Mouse (Mus musculus): Measurements from ENCODE around the gene Mindy4. TPM values are rescaled to one million over a fixed set of nuclear protein-coding genes. Genes with fewer than 3 reads are reported as not detected.
"Not testable (repeated sequence)": the region's sequence is repeated elsewhere in the genome, so short reads cannot be mapped to it uniquely, and the experiment has no call there.

The Mindy4 gene
- polyA plus RNA-seq, 1 experiment from 2014 or later: 15.2 TPM

GRCm38 (mm10) chr6:55175892-55176291 lies 27.3 kb upstream of the Mindy4 start:
- Histone ChIP-seq H3K4me1 (replicated peaks) (peaks cover 11% of the 10 kb centered on the region), H3K27me3 (no peaks in the 10 kb centered on the region), H3K4me2 (no peak overlapping the region), H3K9ac (replicated peaks) (no peak overlapping the region), H3K9me3 (no peaks in the 10 kb centered on the region), H3K36me3 (no peaks in the 10 kb centered on the region), H3K4me3 (replicated peaks) (no peak overlapping the region), H3K27ac (no peak overlapping the region)
- WGBS: 48% methylated on average over 5 of the region's 5 CpGs
- ATAC-seq (ENCODE audit: insufficient number of reproducible peaks, insufficient read depth, low FRiP score, low TSS enrichment, low read depth): no peak

- ATAC-seq (ENCODE audit: insufficient number of reproducible peaks, insufficient read depth, low FRiP score, low TSS enrichment, low read depth): no peak
- Histone ChIP-seq H3K4me2 (no peak overlapping the region), H3K9me3 (no peaks in the 10 kb centered on the region), H3K4me3 (replicated peaks) (no peak overlapping the region), H3K27me3 (no peaks in the 10 kb centered on the region), H3K36me3 (no peaks in the 10 kb centered on the region), H3K9ac (replicated peaks) (no peak overlapping the region), H3K4me1 (replicated peaks) (peaks cover 11% of the 10 kb centered on the region), H3K27ac (no peak overlapping the region)
- 48% methylated on average over 12 of the region's 12 CpGs for WGBS
These were observed 26.0 kb upstream of the Mindy4 start for GRCm38 (mm10) chr6:55177060-55177732.

- WGBS: 86% methylated on average over 7 of the region's 7 CpGs
- Histone ChIP-seq H3K4me3 (replicated peaks) (no peak overlapping the region), H3K4me1 (replicated peaks) (peaks cover 9% of the 10 kb centered on the region), H3K9me3 (no peaks in the 10 kb centered on the region), H3K9ac (replicated peaks) (no peak overlapping the region), H3K4me2 (no peak overlapping the region), H3K36me3 (no peaks in the 10 kb centered on the region), H3K27me3 (no peaks in the 10 kb centered on the region), H3K27ac (no peak overlapping the region)
- ATAC-seq (ENCODE audit: insufficient number of reproducible peaks, insufficient read depth, low FRiP score, low TSS enrichment, low read depth): no peak
These were observed 23.6 kb upstream of the Mindy4 start for GRCm38 (mm10) chr6:55179560-55179959.

- Histone ChIP-seq H3K4me1 (replicated peaks) (no peaks in the 10 kb centered on the region), H3K9me3 (no peaks in the 10 kb centered on the region), H3K4me2 (no peak overlapping the region), H3K27ac (no peak overlapping the region), H3K4me3 (replicated peaks) (no peak overlapping the region), H3K27me3 (no peaks in the 10 kb centered on the region), H3K9ac (replicated peaks) (no peak overlapping the region), H3K36me3 (no peaks in the 10 kb centered on the region)
- 80% methylated on average over 1 of the region's 1 CpGs for WGBS
- no peak for ATAC-seq (ENCODE audit: insufficient number of reproducible peaks, insufficient read depth, low FRiP score, low TSS enrichment, low read depth)
These were observed 20.3 kb upstream of the Mindy4 start for GRCm38 (mm10) chr6:55182655-55183430.

GRCm38 (mm10) chr6:55187827-55188226 lies 15.4 kb upstream of the Mindy4 start:
- H3K27me3 ChIP-seq; H3K9me3 ChIP-seq; H3K27ac ChIP-seq; H3K4me2 ChIP-seq; ATAC-seq (ENCODE audit: insufficient number of reproducible peaks, insufficient read depth, low FRiP score, low TSS enrichment, low read depth); H3K9ac ChIP-seq (replicated peaks); H3K36me3 ChIP-seq; H3K4me3 ChIP-seq (replicated peaks); H3K4me1 ChIP-seq (replicated peaks): not testable (repeated sequence)
- WGBS: 97% methylated on average over 17 of the region's 17 CpGs

GRCm38 (mm10) chr6:55189406-55189805 lies 13.8 kb upstream of the Mindy4 start:
- H3K4me1 ChIP-seq (replicated peaks): no peaks in the 10 kb centered on the region
- no peak for ATAC-seq (ENCODE audit: insufficient number of reproducible peaks, insufficient read depth, low FRiP score, low TSS enrichment, low read depth)
- no peak overlapping the region for H3K4me3 ChIP-seq (replicated peaks)
- no peaks in the 10 kb centered on the region for H3K36me3 ChIP-seq
- no peak overlapping the region for H3K27ac ChIP-seq
- no peaks in the 10 kb centered on the region for H3K9me3 ChIP-seq
- H3K4me2 ChIP-seq: no peak overlapping the region
- H3K9ac ChIP-seq (replicated peaks): no peak overlapping the region
- no peaks in the 10 kb centered on the region for H3K27me3 ChIP-seq

GRCm38 (mm10) chr6:55191537-55191936 lies 11.6 kb upstream of the Mindy4 start:
- Histone ChIP-seq H3K4me1 (replicated peaks) (no peaks in the 10 kb centered on the region), H3K27ac (no peak overlapping the region)

GRCm38 (mm10) chr6:55193171-55193570 lies 10.0 kb upstream of the Mindy4 start:
- Histone ChIP-seq H3K27ac (no peak overlapping the region), H3K9me3 (no peaks in the 10 kb centered on the region), H3K9ac (replicated peaks) (no peak overlapping the region), H3K4me2 (no peak overlapping the region), H3K27me3 (no peaks in the 10 kb centered on the region), H3K36me3 (no peaks in the 10 kb centered on the region), H3K4me1 (replicated peaks) (no peaks in the 10 kb centered on the region), H3K4me3 (replicated peaks) (no peak overlapping the region)
- 92% methylated on average over 3 of the region's 3 CpGs for WGBS
- ATAC-seq (ENCODE audit: insufficient number of reproducible peaks, insufficient read depth, low FRiP score, low TSS enrichment, low read depth): no peak

More at GRCm38 (mm10) chr6:55191537-55191936, 11.6 kb upstream of the Mindy4 start:
- no peak overlapping the region for H3K4me2 ChIP-seq
- no peak overlapping the region for H3K9ac ChIP-seq (replicated peaks)
- H3K27me3 ChIP-seq: no peaks in the 10 kb centered on the region
- no peak for ATAC-seq (ENCODE audit: insufficient number of reproducible peaks, insufficient read depth, low FRiP score, low TSS enrichment, low read depth)
- H3K4me3 ChIP-seq (replicated peaks): no peak overlapping the region
- 64% methylated on average over 4 of the region's 4 CpGs for WGBS
- no peaks in the 10 kb centered on the region for H3K36me3 ChIP-seq
- no peaks in the 10 kb centered on the region for H3K9me3 ChIP-seq

- no peak for ATAC-seq (ENCODE audit: insufficient number of reproducible peaks, insufficient read depth, low FRiP score, low TSS enrichment, low read depth)
- H3K27ac ChIP-seq: no peak overlapping the region
- no peaks in the 10 kb centered on the region for H3K9me3 ChIP-seq
- H3K4me3 ChIP-seq (replicated peaks): no peak overlapping the region
- no peak overlapping the region for H3K4me2 ChIP-seq
- no peaks in the 10 kb centered on the region for H3K27me3 ChIP-seq
- H3K9ac ChIP-seq (replicated peaks): no peak overlapping the region
- no peaks in the 10 kb centered on the region for H3K36me3 ChIP-seq
- H3K4me1 ChIP-seq (replicated peaks): peaks cover 9% of the 10 kb centered on the region
- 90% methylated on average over 3 of the region's 3 CpGs for WGBS
These were observed 4.1 kb upstream of the Mindy4 start for GRCm38 (mm10) chr6:55199047-55199446.

- no peak for ATAC-seq (ENCODE audit: insufficient number of reproducible peaks, insufficient read depth, low FRiP score, low TSS enrichment, low read depth)
- 90% methylated on average over 3 of the region's 3 CpGs for WGBS
- Histone ChIP-seq H3K36me3 (no peaks in the 10 kb centered on the region), H3K4me2 (peak overlapping the region; percentile 62), H3K27me3 (no peaks in the 10 kb centered on the region), H3K9ac (replicated peaks) (peak overlapping the region; percentile 56), H3K9me3 (no peaks in the 10 kb centered on the region), H3K4me1 (replicated peaks) (peaks cover 39% of the 10 kb centered on the region), H3K27ac (peak overlapping the region; percentile 85), H3K4me3 (replicated peaks) (peak overlapping the region; percentile 46)
These were observed 748 bp downstream of the Mindy4 start for GRCm38 (mm10) chr6:55203931-55204330.

- peaks cover 50% of the 10 kb centered on the region for H3K4me1 ChIP-seq (replicated peaks)
- H3K9me3 ChIP-seq: no peaks in the 10 kb centered on the region
- H3K4me2 ChIP-seq: no peak overlapping the region
- H3K27me3 ChIP-seq: no peaks in the 10 kb centered on the region
- H3K9ac ChIP-seq (replicated peaks): no peak overlapping the region
- H3K36me3 ChIP-seq: peaks cover 9% of the 10 kb centered on the region
- ATAC-seq (ENCODE audit: insufficient number of reproducible peaks, insufficient read depth, low FRiP score, low TSS enrichment, low read depth): no peak
- H3K4me3 ChIP-seq (replicated peaks): no peak overlapping the region
- peak overlapping the region; percentile 29; the same call in 1 of the 2 replicates for H3K27ac ChIP-seq
- 48% methylated on average over 8 of the region's 8 CpGs for WGBS
These were observed 4.6 kb downstream of the Mindy4 start for GRCm38 (mm10) chr6:55207786-55208185.

Data from limb, embryonic 12.5 days (tissue).